Mouse (Mus musculus) heart, postnatal 0 days (tissue): ENCODE data around the gene Flt3.

Experiments
- CTCF ChIP-seq: IDR thresholded peaks from 2 replicates; pipeline ENCODE4 v1.5.1; 2016; ENCODE audit warnings: antibody characterized with exemption, control low read depth, low read depth
- EP300 ChIP-seq: IDR thresholded peaks from 2 replicates; pipeline ENCODE4 v1.6.1; 2016; ENCODE audit warnings: antibody characterized with exemption, low read depth

DNA sequence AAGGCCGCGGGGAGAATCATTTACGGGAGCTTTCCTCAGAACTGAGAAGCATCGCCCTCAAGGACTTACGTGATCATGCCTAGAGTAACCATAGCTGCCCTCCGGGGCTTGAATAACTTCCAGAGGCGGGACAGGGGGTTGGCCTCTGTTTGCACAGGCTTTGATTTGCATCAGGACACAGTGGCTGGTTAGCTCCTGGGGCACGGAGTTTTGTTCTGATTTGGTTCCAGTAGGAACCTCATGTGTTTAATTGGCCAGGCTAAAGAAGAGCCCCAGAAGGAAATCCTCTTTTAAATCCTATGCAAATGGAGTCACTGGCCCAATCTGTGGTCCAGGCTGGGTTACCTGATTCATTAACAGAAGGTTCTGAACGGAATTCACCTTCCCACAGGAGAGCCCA is 61.3 kb downstream of the Flt3 start:
- TF ChIP-seq CTCF (no peak), EP300 (no peak)
